Mouse (Mus musculus): Measurements from ENCODE around the gene Gm13769.
"Not testable (repeated sequence)": the region's sequence is repeated elsewhere in the genome, so short reads cannot be mapped to it uniquely, and the experiment has no call there.

Gene Gm13769

DNA sequence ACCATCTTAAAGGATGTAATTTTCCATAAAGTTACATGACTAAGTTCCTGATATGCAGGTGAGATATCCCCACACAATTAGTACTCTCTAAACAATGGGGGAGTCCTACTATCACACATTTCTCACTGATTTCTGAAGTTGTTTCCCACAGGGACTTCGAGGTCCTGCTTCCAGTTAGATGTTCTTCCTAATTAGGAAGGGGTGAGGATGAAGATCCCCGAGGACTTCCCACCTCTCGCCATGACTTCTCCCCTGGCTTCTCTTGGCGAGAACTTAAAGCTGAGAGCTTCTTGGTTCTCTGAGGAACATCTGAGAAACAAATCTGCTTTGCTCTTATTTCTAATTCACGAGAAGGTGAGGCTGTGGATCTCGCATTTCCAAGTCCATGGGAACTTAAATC lies at the start of gene Gm13769:
Gene Gm13769, plus strand, starts transcription at position 301 of the 400 bp plus-strand sequence.
- DNase-seq (ENCODE audit: low spot score in 2 of 2), result not testable (repeated sequence)

- no peak for DNase-seq (ENCODE audit: low spot score in 2 of 2)
Measured at GRCm38 (mm10) chr2:90292741-90293140, 29.3 kb upstream of the Gm13769 start, which contains the start of gene Olfr1272. Olfr1272 (minus strand) TSS chr2:90292841.

GRCm38 (mm10) chr2:90346694-90347093 lies 24.7 kb downstream of the Gm13769 start:
- DNase-seq (ENCODE audit: low spot score in 2 of 2), result not testable (repeated sequence)

DNA sequence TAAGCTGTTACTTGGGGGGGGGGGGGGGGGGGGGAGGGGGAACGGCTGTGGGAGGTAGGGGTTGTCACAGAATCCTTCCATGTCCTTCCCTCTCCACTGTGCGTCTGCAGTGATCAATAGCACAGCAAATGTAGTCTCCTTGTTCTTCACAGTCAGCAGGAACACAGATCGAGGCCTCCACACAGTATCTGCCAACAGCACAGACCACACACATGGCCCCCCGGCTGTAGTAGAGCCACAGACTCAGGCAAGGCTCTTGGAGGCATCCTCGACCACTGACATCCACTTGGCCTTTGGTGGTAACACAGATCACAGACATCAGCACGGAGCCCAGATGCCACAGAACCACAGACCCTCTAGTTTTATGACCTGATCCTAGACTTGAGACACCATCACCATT lies 29.0 kb downstream of the Gm13769 start:
- DNase-seq (ENCODE audit: low spot score in 2 of 2), result not testable (repeated sequence)

- not testable (repeated sequence) for DNase-seq (ENCODE audit: low spot score in 2 of 2)
Measured at GRCm38 (mm10) chr2:90351540-90351939, 29.5 kb downstream of the Gm13769 start.

DNA sequence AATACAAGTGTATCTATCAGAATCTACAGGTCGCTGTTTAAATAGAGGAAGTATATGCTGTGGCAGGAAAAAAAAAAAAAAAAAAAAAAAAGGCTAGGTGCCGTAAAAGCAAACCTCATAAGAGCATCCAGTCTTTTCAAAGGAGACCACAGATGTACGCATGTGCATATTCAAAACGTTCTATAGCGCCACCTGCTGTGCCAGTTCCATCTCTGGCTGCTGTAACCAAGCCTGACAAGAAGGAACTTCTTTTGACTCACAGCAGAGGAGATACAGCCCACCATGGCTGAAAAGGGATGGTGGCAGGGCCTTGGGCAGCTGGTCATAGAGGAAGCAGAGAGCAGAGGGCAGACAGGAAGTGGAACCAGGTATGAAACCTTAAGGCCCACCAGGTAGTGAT lies 37.2 kb downstream of the Gm13769 start:
- not testable (repeated sequence) for DNase-seq (ENCODE audit: low spot score in 2 of 2)

DNA sequence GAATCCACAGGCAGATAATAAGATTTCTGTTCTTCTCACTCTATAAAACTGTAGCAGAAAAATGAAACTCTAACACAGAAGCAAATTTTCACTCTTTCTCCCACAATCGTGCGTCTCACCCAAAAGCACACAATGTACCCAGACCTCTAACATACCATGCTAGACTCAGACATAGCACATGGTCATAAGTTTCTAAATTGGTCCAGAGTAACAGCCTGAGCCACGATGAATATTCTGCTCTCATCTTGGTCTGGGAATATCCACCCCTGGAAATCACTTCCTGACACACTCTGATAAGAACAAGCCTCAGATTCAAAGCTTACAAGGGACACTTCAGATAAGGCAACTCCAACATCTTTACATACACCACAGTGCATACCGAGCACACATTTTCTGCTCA lies 38.2 kb downstream of the Gm13769 start:
- DNase-seq (ENCODE audit: low spot score in 2 of 2), result not testable (repeated sequence)

Measured in urinary bladder, postnatal 36 days (tissue).